In the genomic region with DNA sequence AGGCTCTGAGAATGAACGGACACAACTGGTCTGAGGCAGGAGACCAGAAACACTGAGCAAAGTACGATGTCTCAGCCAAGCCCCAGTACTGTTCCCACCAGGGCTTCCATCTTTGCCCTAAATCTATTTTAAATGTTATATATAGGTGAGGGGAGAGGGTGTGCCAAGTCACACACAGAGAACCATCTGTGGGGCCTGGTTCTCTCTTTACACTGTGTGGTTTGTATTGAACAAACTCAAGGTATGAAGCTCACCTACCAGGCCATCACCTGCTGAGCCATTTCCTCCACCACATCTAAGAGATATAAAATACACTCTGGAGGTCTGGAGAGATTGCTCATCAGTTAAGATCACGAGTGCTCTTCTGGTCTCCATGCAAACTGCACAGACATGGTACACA, we compare ENCODE assay signal across 18 mouse cellular contexts. TPM values are rescaled to one million over a fixed set of nuclear protein-coding genes. Genes with fewer than 3 reads are reported as not detected.
DNase-seq lines count a peak whose midpoint lies in the region; TF ChIP-seq lines count a peak whose summit lies in the region.
"Had no signal": no experiment of that assay in that cellular context is flagged by ENCODE, and none has a peak within 500 bp of the region (broad histone marks: within the 10 kb centered on the region; RNA-seq: fewer than 3 reads in every experiment).

No protein-coding gene starts in this region.

- WGBS in thymus, adult 2 months = 53% methylated on average over 3 of the region's 3 CpGs
- 87% methylated on average over 3 of the region's 3 CpGs for WGBS in heart, embryonic 10.5 days

- no peak for TF ChIP-seq CTCF in thymus, adult 2 months (IDR thresholded peaks at IDR 0.05; ENCODE audit: borderline replicate concordance, control insufficient read depth, extremely low read depth, insufficient read depth, low read length, poor library complexity)

- H3K36me3 ChIP-seq in thymus, adult 2 months (ENCODE audit: control insufficient read depth, insufficient read depth, low read length) = no peaks in the 10 kb centered on the region; the same call in 1 of the 2 replicates
- H3K36me3 ChIP-seq in heart, embryonic 10.5 days = no peaks in the 10 kb centered on the region
- H3K36me3 ChIP-seq: embryonic facial prominence, embryonic 15.5 days; forebrain, embryonic 10.5 days; G1E; heart, embryonic 13.5 days; neural tube, embryonic 15.5 days had no signal

- peak overlapping the region; percentile 58; the same call in 1 of the 2 replicates for H3K27ac ChIP-seq in thymus, adult 2 months (ENCODE audit: control insufficient read depth, insufficient read depth, low read length)
- H3K27ac ChIP-seq in heart, embryonic 10.5 days = no peak overlapping the region
- H3K27ac ChIP-seq: embryonic facial prominence, embryonic 15.5 days; forebrain, embryonic 10.5 days; heart, embryonic 13.5 days; kidney, postnatal 0 days; layer of hippocampus, adult 2 months; liver, embryonic 14.5 days; neural tube, embryonic 15.5 days had no signal

- no peaks in the 10 kb centered on the region for H3K9me3 ChIP-seq in heart, embryonic 10.5 days
- H3K9me3 ChIP-seq: embryonic facial prominence, embryonic 15.5 days; forebrain, embryonic 10.5 days; G1E; heart, embryonic 13.5 days; neural tube, embryonic 15.5 days had no signal

- DNase-seq in thymus, adult 2 months = no peak
- DNase-seq in thymus, adult 18-20 months = no peak
- peak; percentile 80 for DNase-seq in brain, adult 2 months (ENCODE audit: low read depth, low spot score)
- peak; percentile 82 for DNase-seq in cerebellum, adult 9-10 months
- no peak for DNase-seq in heart, embryonic 10.5 days (ENCODE audit: low spot score)
- DNase-seq in kidney, postnatal 25 days = no peak
- DNase-seq in heart, adult 8-10 months (ENCODE audit: low spot score) = no peak
- DNase-seq: kidney, adult 18-20 months; layer of hippocampus, postnatal 36 days had no signal

- no peak for TF ChIP-seq POLR2A in thymus, adult 2 months (IDR thresholded peaks at IDR 0.05; ENCODE audit: control insufficient read depth, extremely low read depth, insufficient read depth, low read length, poor library complexity)

- no peaks in the 10 kb centered on the region for H3K27me3 ChIP-seq in thymus, adult 2 months (ENCODE audit: control insufficient read depth, insufficient read depth, low read length)
- no peaks in the 10 kb centered on the region for H3K27me3 ChIP-seq in heart, embryonic 10.5 days (ENCODE audit: insufficient read depth, poor library complexity, severe bottlenecking)
- H3K27me3 ChIP-seq: embryonic facial prominence, embryonic 15.5 days; heart, embryonic 13.5 days; neural tube, embryonic 15.5 days had no signal

- H3K4me3 ChIP-seq in thymus, adult 2 months (ENCODE audit: control insufficient read depth, insufficient read depth, low read length) = no peak overlapping the region
- H3K4me3 ChIP-seq in heart, embryonic 10.5 days = no peak overlapping the region
- H3K4me3 ChIP-seq: embryonic facial prominence, embryonic 15.5 days; forebrain, embryonic 10.5 days; heart, embryonic 13.5 days; layer of hippocampus, adult 2 months; myocyte; neural tube, embryonic 15.5 days had no signal

- peaks cover 24% of the 10 kb centered on the region for H3K4me1 ChIP-seq in thymus, adult 2 months (replicated peaks; ENCODE audit: control insufficient read depth, insufficient read depth, low read length)
- H3K4me1 ChIP-seq in heart, embryonic 10.5 days = 0 out of 2 replicates have a peak, but pooled peaks cover 4% of the 10 kb centered on the region
- H3K4me1 ChIP-seq: embryonic facial prominence, embryonic 15.5 days; forebrain, embryonic 10.5 days; neural tube, embryonic 15.5 days had no signal

RNA-seq across cellular contexts. Expression of gene St8sia1, which starts 38.9 kb away (rescaled TPM):
- 22.6 and 26.4 TPM in 2 replicates for polyA plus RNA-seq in thymus, adult 2 months (2012; rRNA removed)
- polyA plus RNA-seq in heart, embryonic 10.5 days (2016; fragmentation: Nextera tagmentation; extraction: Ambion mirVana) = 3.1 and 3.4 TPM in 2 replicates
- total RNA-seq in heart, adult 8-10 months (2022) = under 1 TPM; 0.09 to 0.25 (median 0.17) TPM
- polyA plus RNA-seq: G1E had no signal

Comparison
In these comparisons a context has a peak if more than half of its experiments do, and no peak if none do; other contexts are left out.
1. DNase-seq: peak in brain, adult 2 months (single experiment) and cerebellum, adult 9-10 months (single experiment); none in thymus, adult 2 months (single experiment), thymus, adult 18-20 months (0 of 2), heart, embryonic 10.5 days (single experiment), kidney, postnatal 25 days (0 of 2) and heart, adult 8-10 months (single experiment).